Mouse (Mus musculus): ENCODE measurements around the gene Tspan1. TPM values are rescaled to one million over a fixed set of nuclear protein-coding genes. Genes with fewer than 3 reads are reported as not detected.

Gene Tspan1
- polyA plus RNA-seq, 1 experiment: 0.16 TPM

GRCm38 (mm10) chr4:116142269-116142668 lies 25.1 kb downstream of the Tspan1 start:
- TF ChIP-seq SRF (IDR thresholded peaks at IDR 0.05; ENCODE audit: control insufficient read depth, insufficient read length, low read depth): no peak
- Histone ChIP-seq H3K27me3 (ENCODE audit: control insufficient read depth, insufficient read depth, insufficient read length) (no peaks in the 10 kb centered on the region), H3K4me2 (ENCODE audit: low read depth) (no peak overlapping the region), H3K79me2 (ENCODE audit: control insufficient read depth, insufficient read depth) (no peaks in the 10 kb centered on the region), H3ac (ENCODE audit: control insufficient read depth, insufficient read length) (no peak overlapping the region), H3K36me3 (ENCODE audit: control insufficient read depth, insufficient read depth) (no peaks in the 10 kb centered on the region), H3K4me3 (no peak overlapping the region)

GRCm38 (mm10) chr4:116141736-116142135 lies 25.7 kb downstream of the Tspan1 start:
- no peak overlapping the region for H3K4me2 ChIP-seq (ENCODE audit: low read depth)
- peaks cover under 1% of the 10 kb centered on the region for H3K36me3 ChIP-seq (ENCODE audit: control insufficient read depth, insufficient read depth)
- no peak for TF ChIP-seq USF1 (IDR thresholded peaks at IDR 0.05; ENCODE audit: low read depth)
- no peak for TF ChIP-seq TCF3 (IDR thresholded peaks at IDR 0.05; ENCODE audit: insufficient read length, low read depth)
- TF ChIP-seq TCF12 (IDR thresholded peaks at IDR 0.05; ENCODE audit: insufficient read depth, poor library complexity, severe bottlenecking): no peak
- TF ChIP-seq E2F4 (IDR thresholded peaks at IDR 0.05; ENCODE audit: insufficient read depth): no peak
- TF ChIP-seq POLR2A (IDR thresholded peaks at IDR 0.05; ENCODE audit: insufficient read length, low read depth): no peak
- TF ChIP-seq MAX (IDR thresholded peaks at IDR 0.05; ENCODE audit: low read depth): no peak
- no peak for TF ChIP-seq SRF (IDR thresholded peaks at IDR 0.05; ENCODE audit: control insufficient read depth, insufficient read length, low read depth)
- no peak for TF ChIP-seq REST (IDR thresholded peaks at IDR 0.05; ENCODE audit: insufficient read depth, insufficient read length)
- TF ChIP-seq POLR2AphosphoS2 (IDR thresholded peaks at IDR 0.05; ENCODE audit: insufficient read length, low read depth): no peak
- TF ChIP-seq MYOD1 (IDR thresholded peaks at IDR 0.05; ENCODE audit: control insufficient read depth in 1 of 3, insufficient read length in 2 of 3, low read depth in 2 of 3): no peak
- no peak for TF ChIP-seq MYOG (IDR thresholded peaks at IDR 0.05; ENCODE audit: control insufficient read depth in 1 of 3, insufficient read depth in 1 of 3, insufficient read length in 2 of 3, low read depth in 2 of 3)
- no peak for TF ChIP-seq CEBPB (IDR thresholded peaks at IDR 0.05; ENCODE audit: insufficient read depth, poor library complexity, severe bottlenecking)
- no peaks in the 10 kb centered on the region for H3K27me3 ChIP-seq (ENCODE audit: control insufficient read depth, insufficient read depth, insufficient read length)
- H3K79me2 ChIP-seq (ENCODE audit: control insufficient read depth, insufficient read depth): no peaks in the 10 kb centered on the region
- no peak overlapping the region for H3ac ChIP-seq (ENCODE audit: control insufficient read depth, insufficient read length)
- H3K4me3 ChIP-seq: no peak overlapping the region

- no peak for TF ChIP-seq CEBPB (IDR thresholded peaks at IDR 0.05; ENCODE audit: insufficient read depth, poor library complexity, severe bottlenecking)
- no peak for TF ChIP-seq POLR2AphosphoS2 (IDR thresholded peaks at IDR 0.05; ENCODE audit: insufficient read length, low read depth)
- TF ChIP-seq POLR2A (IDR thresholded peaks at IDR 0.05; ENCODE audit: insufficient read length, low read depth): no peak
- no peak for TF ChIP-seq TCF12 (IDR thresholded peaks at IDR 0.05; ENCODE audit: insufficient read depth, poor library complexity, severe bottlenecking)
- no peak for TF ChIP-seq TCF3 (IDR thresholded peaks at IDR 0.05; ENCODE audit: insufficient read length, low read depth)
- TF ChIP-seq REST (IDR thresholded peaks at IDR 0.05; ENCODE audit: insufficient read depth, insufficient read length): no peak
- no peak for TF ChIP-seq USF1 (IDR thresholded peaks at IDR 0.05; ENCODE audit: low read depth)
- no peak for TF ChIP-seq E2F4 (IDR thresholded peaks at IDR 0.05; ENCODE audit: insufficient read depth)
- no peak for TF ChIP-seq MAX (IDR thresholded peaks at IDR 0.05; ENCODE audit: low read depth)
- no peak for TF ChIP-seq MYOD1 (IDR thresholded peaks at IDR 0.05; ENCODE audit: control insufficient read depth in 1 of 3, insufficient read length in 2 of 3, low read depth in 2 of 3)
- TF ChIP-seq SRF (IDR thresholded peaks at IDR 0.05; ENCODE audit: control insufficient read depth, insufficient read length, low read depth): no peak
- no peak for TF ChIP-seq MYOG (IDR thresholded peaks at IDR 0.05; ENCODE audit: control insufficient read depth in 1 of 3, insufficient read depth in 1 of 3, insufficient read length in 2 of 3, low read depth in 2 of 3)
- no peak overlapping the region for H3K4me3 ChIP-seq
- no peaks in the 10 kb centered on the region for H3K27me3 ChIP-seq (ENCODE audit: control insufficient read depth, insufficient read depth, insufficient read length)
- no peaks in the 10 kb centered on the region for H3K79me2 ChIP-seq (ENCODE audit: control insufficient read depth, insufficient read depth)
- peaks cover 3% of the 10 kb centered on the region for H3K36me3 ChIP-seq (ENCODE audit: control insufficient read depth, insufficient read depth)
- H3ac ChIP-seq (ENCODE audit: control insufficient read depth, insufficient read length): no peak overlapping the region
- no peak overlapping the region for H3K4me2 ChIP-seq (ENCODE audit: low read depth)
Observed at GRCm38 (mm10) chr4:116140801-116141574, 26.4 kb downstream of the Tspan1 start.

- H3ac ChIP-seq (ENCODE audit: control insufficient read depth, insufficient read length): no peak overlapping the region
- no peak overlapping the region for H3K4me2 ChIP-seq (ENCODE audit: low read depth)
- peaks cover 3% of the 10 kb centered on the region for H3K36me3 ChIP-seq (ENCODE audit: control insufficient read depth, insufficient read depth)
- no peaks in the 10 kb centered on the region for H3K27me3 ChIP-seq (ENCODE audit: control insufficient read depth, insufficient read depth, insufficient read length)
- no peak overlapping the region for H3K4me3 ChIP-seq
- no peaks in the 10 kb centered on the region for H3K79me2 ChIP-seq (ENCODE audit: control insufficient read depth, insufficient read depth)
- TF ChIP-seq CEBPB (IDR thresholded peaks at IDR 0.05; ENCODE audit: insufficient read depth, poor library complexity, severe bottlenecking): no peak
- TF ChIP-seq POLR2A (IDR thresholded peaks at IDR 0.05; ENCODE audit: insufficient read length, low read depth): no peak
- TF ChIP-seq USF1 (IDR thresholded peaks at IDR 0.05; ENCODE audit: low read depth): no peak
- no peak for TF ChIP-seq MAX (IDR thresholded peaks at IDR 0.05; ENCODE audit: low read depth)
- no peak for TF ChIP-seq SRF (IDR thresholded peaks at IDR 0.05; ENCODE audit: control insufficient read depth, insufficient read length, low read depth)
- no peak for TF ChIP-seq MYOG (IDR thresholded peaks at IDR 0.05; ENCODE audit: control insufficient read depth in 1 of 3, insufficient read depth in 1 of 3, insufficient read length in 2 of 3, low read depth in 2 of 3)
- no peak for TF ChIP-seq E2F4 (IDR thresholded peaks at IDR 0.05; ENCODE audit: insufficient read depth)
Observed at GRCm38 (mm10) chr4:116137421-116137996, 29.9 kb downstream of the Tspan1 start.

GRCm38 (mm10) chr4:116134990-116135389 lies 32.4 kb downstream of the Tspan1 start:
- Histone ChIP-seq H3ac (ENCODE audit: control insufficient read depth, insufficient read length) (no peak overlapping the region), H3K4me3 (no peak overlapping the region), H3K27me3 (ENCODE audit: control insufficient read depth, insufficient read depth, insufficient read length) (no peaks in the 10 kb centered on the region), H3K79me2 (ENCODE audit: control insufficient read depth, insufficient read depth) (no peaks in the 10 kb centered on the region), H3K4me2 (ENCODE audit: low read depth) (no peak overlapping the region), H3K36me3 (ENCODE audit: control insufficient read depth, insufficient read depth) (peaks cover 3% of the 10 kb centered on the region)
- no peak for TF ChIP-seq CEBPB (IDR thresholded peaks at IDR 0.05; ENCODE audit: insufficient read depth, poor library complexity, severe bottlenecking)
- TF ChIP-seq MYOD1 (IDR thresholded peaks at IDR 0.05; ENCODE audit: control insufficient read depth in 1 of 3, insufficient read length in 2 of 3, low read depth in 2 of 3): no peak
- TF ChIP-seq POLR2AphosphoS2 (IDR thresholded peaks at IDR 0.05; ENCODE audit: insufficient read length, low read depth): no peak
- no peak for TF ChIP-seq USF1 (IDR thresholded peaks at IDR 0.05; ENCODE audit: low read depth)
- no peak for TF ChIP-seq E2F4 (IDR thresholded peaks at IDR 0.05; ENCODE audit: insufficient read depth)
- TF ChIP-seq POLR2A (IDR thresholded peaks at IDR 0.05; ENCODE audit: insufficient read length, low read depth): no peak
- TF ChIP-seq TCF3 (IDR thresholded peaks at IDR 0.05; ENCODE audit: insufficient read length, low read depth): no peak
- TF ChIP-seq REST (IDR thresholded peaks at IDR 0.05; ENCODE audit: insufficient read depth, insufficient read length): no peak
- no peak for TF ChIP-seq MAX (IDR thresholded peaks at IDR 0.05; ENCODE audit: low read depth)
- no peak for TF ChIP-seq TCF12 (IDR thresholded peaks at IDR 0.05; ENCODE audit: insufficient read depth, poor library complexity, severe bottlenecking)
- TF ChIP-seq MYOG (IDR thresholded peaks at IDR 0.05; ENCODE audit: control insufficient read depth in 1 of 3, insufficient read depth in 1 of 3, insufficient read length in 2 of 3, low read depth in 2 of 3): no peak
- TF ChIP-seq SRF (IDR thresholded peaks at IDR 0.05; ENCODE audit: control insufficient read depth, insufficient read length, low read depth): no peak

Measured in myocyte (in vitro differentiated cells).